Mouse (Mus musculus) heart, postnatal 25 days (tissue): ENCODE results near the gene Vmn1r33. TPM values are rescaled to one million over a fixed set of nuclear protein-coding genes. Genes with fewer than 3 reads are reported as not detected.
"Not testable (repeated sequence)": the region's sequence is repeated elsewhere in the genome, so short reads cannot be mapped to it uniquely, and the experiment has no call there.

Experiments used
- DNase-seq: peaks from one replicate; pipeline ENCODE4 v3.0.0; 2022; ENCODE audit warnings: low spot score
- intact Hi-C: fragments of 180-260 bp; cut with DNase I; formaldehyde crosslinking; loops from one replicate; pipeline ENCODE4 v1.15.1; 2025
- total RNA-seq, 2 experiments: library from RNA; stranded (reverse); gene quantifications; 2 replicates each; pipeline ENCODE4 v1.2.3; 2021

The Vmn1r33 gene
- total RNA-seq, result not detected

- DNase-seq, intact Hi-C loops: not testable (repeated sequence)
Observed at GRCm38 (mm10) chr6:66618182-66618581, at the start of gene Vmn1r33. Gene Vmn1r33 (minus strand): TSS chr6:66618282.

GRCm38 (mm10) chr6:66643779-66644178 is 25.7 kb upstream of the Vmn1r33 start, which contains the start of gene Vmn1r34:
Gene Vmn1r34 (minus strand): TSS chr6:66643879.
- DNase-seq, result no peak
- intact Hi-C loops, result no loop called here

GRCm38 (mm10) chr6:66595804-66596203 is 22.3 kb downstream of the Vmn1r33 start:
- intact Hi-C loops, result no loop called here
- DNase-seq, result no peak

Other genes with a start within 250 kb of the Vmn1r33 start
- 1 to 10 TPM; 2.9 to 3.6 TPM for gene Mad2l1, start 82.9 kb downstream of the Vmn1r33 start, total RNA-seq
- gene Vmn1r32, start 58.2 kb downstream of the Vmn1r33 start, total RNA-seq, result not detected
- gene Vmn1r34, start 25.6 kb upstream of the Vmn1r33 start, total RNA-seq, result not detected
- not detected for gene Vmn1r35, start 67.6 kb upstream of the Vmn1r33 start, total RNA-seq
- gene Vmn1r36, start 100.9 kb upstream of the Vmn1r33 start, total RNA-seq, result not detected
- not detected for gene Vmn1r37, start 111.1 kb upstream of the Vmn1r33 start, total RNA-seq
- not detected for gene Vmn1r38, start 164.3 kb upstream of the Vmn1r33 start, total RNA-seq
- not detected for gene Vmn1r39, start 192.3 kb upstream of the Vmn1r33 start, total RNA-seq